Mouse (Mus musculus): ENCODE results near the gene Mipep.

Mipep gene

DNA sequence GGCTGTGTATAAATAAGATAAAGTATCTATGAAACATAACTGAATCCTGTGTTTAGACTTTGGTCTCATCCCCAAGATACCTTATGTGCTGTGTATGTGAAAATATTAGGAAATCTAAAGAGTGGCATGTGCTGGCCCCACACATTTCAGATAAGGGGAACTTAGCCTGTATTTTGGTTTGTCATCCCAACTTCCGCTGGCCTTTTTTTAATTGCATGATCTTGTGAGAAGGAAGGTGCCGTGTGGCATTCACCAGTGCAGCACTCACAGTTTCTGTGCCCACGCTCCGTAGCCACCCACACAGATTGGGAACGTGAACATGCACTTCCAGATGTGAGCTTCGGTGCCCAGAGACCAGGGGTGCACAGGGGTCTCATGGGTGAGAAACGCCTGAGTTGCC, 26.7 kb upstream of the Mipep start:
- DNase-seq = no peak

DNA sequence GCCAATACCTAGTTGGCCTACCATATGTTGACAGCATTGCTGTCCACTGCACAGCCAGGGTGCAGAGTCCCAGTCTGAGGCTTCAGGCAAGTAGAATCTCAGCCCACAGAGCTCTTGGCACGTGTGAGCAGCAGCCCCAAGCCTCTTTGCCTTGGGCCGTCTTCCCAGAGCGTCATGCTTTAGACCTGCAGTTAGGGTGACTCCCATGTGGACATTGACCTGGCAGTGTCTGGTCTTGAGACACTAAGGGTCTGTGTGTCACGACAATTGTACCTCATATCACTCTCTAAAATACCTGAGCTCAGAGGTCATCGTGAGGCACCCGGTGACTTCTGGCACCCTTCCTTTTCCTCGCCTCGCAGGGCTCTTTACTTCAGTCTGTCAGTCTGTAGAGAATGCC, 25.3 kb upstream of the Mipep start:
- DNase-seq = no peak

DNA sequence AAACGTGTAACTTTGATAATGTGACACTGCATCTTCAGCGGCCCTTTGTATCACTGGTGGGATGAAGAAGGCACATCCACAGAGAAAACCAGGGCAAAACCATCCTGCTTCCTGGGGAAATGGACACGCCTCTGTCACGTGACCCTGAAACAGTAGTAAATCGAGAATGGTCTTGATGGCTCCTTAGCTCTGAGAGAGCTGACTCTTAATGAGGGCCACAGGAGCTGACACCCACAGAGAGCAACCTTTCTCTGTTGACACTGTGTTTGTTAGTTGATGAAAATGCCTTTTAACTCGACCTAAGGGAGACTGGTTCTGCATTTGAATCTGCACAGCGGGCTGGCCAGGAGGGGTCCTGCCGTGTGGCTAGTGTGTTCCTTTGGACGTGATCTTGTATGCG, 22.6 kb upstream of the Mipep start:
- no peak for DNase-seq

DNA sequence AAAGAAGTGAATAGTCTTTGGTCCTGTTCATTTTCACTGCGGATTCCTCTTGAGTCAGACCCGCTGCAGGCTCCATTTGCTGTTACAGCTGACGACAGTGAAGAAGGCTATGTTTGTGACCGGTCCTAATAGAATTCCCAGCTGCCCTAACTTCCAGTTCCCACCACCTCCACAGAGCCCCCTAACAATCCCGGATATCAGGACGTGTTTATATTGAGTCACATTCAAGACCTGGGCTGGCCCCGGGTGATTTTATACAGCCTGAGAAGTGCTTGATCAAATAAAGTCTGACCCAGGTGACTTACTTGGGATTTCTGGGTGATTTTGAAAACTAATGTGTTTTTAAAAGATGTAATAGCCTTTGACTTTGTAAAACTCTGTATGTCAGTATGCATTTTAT, 21.6 kb upstream of the Mipep start:
- DNase-seq = no peak

DNA sequence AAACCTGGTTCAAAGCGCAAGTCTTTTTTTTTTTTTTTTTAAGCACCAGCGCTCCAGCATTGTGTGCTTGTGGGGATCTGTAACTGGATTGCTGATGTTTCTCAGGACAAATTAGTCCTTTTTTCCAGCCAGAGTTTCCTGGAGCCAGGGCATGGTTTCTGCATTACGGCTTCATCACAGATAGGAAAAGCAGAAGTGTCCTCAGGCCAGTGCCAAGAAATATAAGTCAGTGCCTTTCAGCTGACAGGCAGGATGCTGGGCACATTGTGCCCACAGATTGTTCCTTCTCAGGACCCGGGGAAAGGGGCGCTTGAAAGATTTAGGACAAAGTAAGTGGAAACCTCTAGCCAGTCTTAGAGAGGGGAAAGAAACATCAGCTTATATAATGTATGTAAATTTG, 20.6 kb upstream of the Mipep start:
- no peak for DNase-seq

DNA sequence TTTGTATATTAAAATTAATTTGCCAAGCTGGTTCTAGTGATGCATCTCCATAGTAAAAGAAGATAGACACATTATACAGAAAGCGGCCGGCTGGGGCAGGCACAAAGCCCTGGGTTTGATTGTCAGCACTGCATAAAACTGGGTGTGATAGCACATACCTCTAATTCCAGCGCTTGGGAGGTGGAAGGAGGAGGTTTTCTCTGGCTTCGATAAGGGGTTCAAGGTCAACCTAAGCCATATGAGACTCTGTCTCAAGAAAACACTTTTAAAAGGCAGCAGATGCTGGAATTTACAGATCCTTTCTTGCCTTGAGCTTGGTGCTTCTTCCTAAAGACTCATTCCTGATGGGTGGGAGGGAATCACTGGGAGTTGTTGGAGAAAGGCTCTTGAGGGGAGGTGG, 19.8 kb upstream of the Mipep start:
- DNase-seq = no peak

DNA sequence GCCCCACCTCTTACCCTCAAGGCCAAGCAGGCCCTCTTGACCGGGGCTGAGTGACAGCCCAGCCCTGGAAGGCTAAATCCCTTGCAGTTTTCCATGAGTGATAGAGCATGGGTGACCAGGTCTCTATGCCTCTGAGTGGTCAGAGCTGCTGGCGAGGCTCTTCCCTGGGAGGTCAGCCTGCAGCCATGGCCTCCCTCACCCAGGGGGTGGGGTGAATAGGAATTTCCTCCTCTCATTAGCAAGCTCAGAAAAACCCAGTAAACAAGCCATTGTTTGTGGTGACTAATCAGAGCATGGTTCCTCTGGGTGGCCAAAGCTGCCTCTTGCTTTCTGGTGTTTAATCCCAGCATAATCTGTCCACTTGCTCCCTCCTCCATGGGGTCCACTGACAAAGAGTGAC, 19.3 kb upstream of the Mipep start:
- DNase-seq = no peak

DNA sequence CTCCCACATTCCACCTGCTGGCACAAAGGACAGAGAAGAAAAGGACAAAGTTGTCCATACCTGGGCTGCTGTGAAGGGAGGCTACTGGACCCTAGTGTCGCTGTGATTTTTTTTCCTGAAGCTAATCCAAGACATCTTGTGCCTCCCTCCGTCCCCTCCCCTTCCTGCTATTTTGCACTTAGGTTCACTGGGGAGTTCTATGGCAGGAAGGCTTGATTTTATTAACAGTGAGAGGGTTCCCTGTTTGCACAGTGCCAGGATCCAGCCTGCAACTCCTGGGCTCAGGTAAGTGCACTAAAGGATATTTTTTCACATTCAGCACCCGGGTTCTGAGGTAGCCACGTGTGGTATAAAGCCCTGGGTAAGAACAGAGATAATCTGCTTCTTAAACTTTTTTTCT, 16.5 kb upstream of the Mipep start, which contains the start of gene C1qtnf9:
Gene C1qtnf9 (plus strand): TSS at position 251 of the 400 bp plus-strand sequence.
- DNase-seq = no peak

DNA sequence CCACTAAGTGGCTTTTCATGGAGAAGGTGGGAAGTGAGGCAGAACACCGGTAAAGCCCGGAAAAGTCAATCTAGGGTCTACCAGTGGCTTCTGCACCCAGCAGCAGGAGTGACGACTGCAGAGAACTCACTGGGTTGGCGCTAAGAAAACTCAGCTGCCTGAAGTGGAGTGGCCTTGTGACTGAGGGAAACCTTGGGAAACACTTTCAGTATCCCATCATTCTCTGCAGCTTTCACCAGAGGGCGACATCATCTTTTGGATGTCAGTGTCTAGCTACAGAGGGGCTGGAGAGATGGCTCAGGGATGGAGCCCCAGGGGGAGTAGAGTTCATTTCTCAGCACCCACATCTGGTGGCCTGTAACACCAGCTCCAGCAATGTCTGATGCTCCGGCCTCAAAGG, 15.0 kb upstream of the Mipep start:
- no peak for DNase-seq

DNA sequence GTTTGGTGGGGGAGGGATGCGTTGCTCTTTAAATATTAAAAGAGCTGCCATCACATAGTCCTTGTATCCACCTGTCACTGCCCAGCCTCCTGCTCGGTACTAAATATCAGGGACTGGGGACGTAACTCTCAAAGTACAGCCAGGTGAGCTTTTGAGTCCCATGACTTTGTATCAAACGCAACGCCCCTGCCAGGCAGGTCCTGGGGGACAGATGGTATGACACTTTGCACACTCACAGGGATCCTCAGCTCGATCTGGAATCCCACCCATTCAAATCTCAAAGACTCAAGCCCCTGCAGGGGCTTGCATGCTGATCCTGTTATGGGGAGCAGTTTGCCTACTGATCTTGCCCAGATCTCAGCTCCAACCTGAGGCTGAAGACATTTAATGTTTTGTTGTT, 13.8 kb upstream of the Mipep start:
- no peak for DNase-seq

DNA sequence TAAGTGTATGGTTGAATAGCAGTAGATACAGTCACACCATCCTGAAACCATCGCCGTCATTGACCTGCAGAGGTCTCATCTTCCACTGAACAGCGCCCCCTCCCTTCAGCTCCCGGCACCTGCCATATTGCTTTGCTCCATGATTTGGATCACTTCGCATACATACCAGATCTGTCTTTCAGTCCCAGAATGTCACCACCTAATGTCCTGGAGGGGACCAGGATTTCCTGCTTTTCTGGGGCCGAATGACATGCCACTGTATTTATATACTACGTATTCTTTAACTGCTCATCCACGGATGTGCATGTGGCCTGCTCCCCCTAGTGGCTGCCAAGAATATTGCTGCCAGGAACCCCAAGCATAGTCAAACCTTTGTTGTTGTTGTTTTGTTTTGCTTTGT, 13.3 kb upstream of the Mipep start:
- peak; percentile 73 for DNase-seq

DNA sequence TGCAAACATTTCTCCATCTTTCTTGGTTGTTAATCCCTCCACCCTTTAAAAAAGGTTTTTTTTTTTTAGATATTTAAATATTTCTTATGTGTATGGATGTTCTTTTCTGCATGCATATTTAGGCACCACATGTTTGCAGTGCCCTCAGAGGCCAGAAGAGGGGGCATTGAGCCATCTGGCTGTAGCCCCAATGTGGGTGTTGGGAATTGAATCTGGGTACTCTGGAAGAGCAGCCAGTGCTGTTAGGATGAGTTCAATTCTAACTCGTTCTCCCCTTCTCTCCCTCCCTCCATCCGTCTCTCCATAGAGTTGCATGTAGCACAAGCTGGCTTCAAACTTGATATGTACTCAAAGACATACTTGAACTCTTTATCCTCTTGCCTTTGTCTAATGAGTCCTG, 10.9 kb upstream of the Mipep start:
- DNase-seq = no peak

DNA sequence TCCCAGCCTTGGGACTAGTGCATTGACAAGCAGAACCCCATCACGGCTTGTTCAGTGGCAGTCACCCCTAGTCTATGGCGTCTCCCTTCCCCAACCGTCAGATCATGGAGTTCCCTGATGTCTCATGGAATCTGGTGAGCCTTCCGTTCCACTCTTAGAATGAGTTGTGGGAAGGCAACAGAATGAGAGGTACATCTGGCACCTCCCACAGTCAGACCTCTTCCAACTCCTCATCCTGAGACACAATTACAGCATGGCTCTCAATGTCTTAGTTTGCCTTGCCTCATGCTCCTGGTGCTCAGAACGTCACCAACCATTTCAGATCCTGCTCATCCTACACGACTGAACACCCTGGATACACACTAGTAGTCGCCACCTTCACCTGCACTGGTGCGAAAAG, 7.9 kb upstream of the Mipep start:
- no peak for DNase-seq

DNA sequence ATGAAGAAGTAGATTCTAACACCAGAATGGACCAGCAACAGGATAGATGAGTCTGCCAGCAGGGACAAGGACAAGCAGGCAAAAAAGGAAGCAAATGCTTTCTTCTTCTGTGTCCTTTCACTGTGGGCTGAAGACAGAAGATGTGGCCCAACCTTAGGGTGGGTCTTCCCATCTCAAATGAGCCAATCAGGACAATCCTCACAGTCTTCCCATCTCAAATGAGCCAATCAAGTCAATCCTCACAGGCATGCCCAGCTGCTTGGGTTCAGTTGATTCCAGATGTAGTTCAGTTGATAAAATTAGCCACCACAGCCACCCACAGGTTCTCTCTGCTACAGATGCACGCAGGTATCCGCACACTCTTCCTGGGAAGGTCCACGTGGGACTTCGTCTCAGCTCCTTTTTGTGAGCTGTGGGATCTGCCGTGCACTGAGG, 6.9 kb upstream of the Mipep start:
- DNase-seq = no peak

DNA sequence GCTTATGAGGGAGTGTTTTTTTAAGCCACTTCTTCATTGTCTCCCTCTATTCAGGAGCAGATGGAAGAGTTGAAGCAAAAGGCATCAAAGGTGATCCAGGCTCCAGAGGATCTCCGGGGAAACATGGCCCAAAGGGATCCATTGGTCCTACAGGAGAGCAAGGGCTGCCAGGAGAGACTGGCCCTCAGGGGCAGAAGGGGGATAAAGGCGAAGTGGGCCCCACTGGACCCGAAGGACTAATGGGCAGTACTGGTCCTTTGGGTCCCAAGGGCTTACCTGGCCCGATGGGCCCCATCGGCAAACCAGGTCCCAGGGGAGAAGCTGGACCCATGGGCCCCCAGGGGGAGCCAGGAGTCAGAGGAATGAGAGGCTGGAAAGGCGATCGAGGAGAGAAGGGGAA, 5.2 kb upstream of the Mipep start:
- DNase-seq = no peak

DNA sequence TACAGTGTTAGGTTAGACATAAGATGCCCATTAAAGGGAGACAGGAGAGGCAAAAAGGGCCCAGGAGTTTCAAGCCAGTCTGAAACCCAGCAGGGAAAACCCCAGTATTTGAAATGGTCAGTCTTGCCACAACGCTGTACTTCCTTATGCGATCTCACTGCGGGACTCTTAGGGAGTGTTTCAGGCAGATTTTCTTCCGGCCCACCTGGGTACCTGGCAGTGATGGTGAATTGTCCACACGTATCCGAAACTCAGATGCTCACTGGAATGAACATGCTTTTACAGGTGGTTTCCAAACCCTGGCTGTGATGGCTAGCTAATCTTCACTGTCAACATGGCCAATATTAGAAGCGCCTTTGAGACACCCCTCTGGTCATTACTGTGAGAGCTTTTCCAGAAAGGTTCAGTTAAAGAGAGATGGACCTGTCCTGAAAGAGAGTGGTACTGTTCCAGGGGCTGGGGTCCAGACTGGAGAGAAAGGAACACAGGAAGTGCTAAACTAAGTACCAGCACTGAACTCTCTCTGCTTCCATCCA, 2.2 kb upstream of the Mipep start:
- DNase-seq = no peak

DNA sequence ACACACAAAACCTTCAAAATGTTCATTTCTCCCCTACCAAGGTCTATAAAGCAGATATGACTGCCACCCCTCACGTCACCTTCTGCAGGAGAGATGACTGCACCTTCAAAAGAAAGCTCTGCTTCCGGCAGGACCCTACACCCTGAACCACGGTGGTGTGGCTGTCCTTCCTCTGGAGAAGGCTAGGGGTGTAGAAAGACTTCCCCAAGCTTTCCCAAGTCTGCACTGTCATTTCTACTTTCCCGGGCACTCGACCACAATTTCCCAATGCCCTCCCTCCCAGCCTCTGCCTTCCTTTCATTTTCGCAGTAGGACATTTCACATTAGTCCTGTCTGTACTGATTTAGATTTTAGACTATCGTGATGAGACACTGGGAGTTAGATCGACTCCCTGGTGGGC, 1.2 kb upstream of the Mipep start:
- no peak for DNase-seq

DNA sequence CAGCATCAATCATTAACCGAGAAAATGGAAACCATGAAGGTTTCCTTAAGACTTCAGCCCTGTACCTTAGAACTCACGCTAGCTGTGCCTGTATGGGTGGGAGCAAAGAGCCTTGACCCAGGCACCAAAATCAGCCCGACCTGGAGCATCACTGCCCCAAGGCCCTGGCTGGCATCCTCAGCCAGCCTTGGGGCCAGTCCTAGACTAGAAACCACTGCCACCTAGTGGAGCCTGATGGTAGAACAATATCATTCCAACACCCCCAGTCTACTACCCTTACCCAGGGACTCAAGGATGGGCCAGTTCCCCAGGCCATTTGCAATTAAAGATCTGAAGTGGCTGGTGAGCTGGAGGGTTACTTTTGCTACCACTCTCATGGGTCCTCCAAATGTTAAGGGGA, 5.7 kb downstream of the Mipep start:
- peak; percentile 67 for DNase-seq

DNA sequence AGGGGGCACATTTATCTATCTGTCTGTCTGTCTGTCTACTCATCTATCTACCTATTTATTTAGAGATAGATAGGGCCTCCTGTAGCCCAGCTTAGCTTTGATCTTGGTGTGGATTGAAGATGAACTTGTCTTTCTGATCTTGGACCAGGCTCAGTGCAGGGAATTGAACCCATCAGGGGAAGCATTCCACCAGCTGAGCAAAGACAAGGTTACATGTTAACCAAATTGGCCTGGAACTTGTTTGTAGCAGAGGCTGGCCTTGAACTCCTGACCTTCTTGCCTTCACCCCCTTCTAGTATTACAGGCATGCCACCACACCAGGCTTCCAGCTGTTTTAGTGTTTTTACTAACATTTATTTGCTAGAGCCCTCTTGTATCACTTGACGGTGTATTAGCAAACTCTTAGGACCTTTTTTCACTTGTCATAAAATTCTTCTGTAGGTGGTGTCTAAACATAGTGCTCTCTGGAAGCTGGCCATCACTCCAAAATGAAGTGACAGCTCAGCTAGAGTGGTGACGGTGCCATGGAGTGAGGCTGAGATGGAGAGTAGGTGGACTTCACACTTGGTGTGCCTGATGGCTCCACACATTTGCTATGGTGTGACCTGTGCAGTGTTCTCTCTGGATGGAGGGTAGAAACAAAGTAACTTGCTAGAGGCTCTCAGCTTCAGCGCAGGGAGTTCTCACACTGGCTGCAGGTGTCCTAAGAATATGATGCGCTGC, 12.4 kb downstream of the Mipep start:
- no peak for DNase-seq

DNA sequence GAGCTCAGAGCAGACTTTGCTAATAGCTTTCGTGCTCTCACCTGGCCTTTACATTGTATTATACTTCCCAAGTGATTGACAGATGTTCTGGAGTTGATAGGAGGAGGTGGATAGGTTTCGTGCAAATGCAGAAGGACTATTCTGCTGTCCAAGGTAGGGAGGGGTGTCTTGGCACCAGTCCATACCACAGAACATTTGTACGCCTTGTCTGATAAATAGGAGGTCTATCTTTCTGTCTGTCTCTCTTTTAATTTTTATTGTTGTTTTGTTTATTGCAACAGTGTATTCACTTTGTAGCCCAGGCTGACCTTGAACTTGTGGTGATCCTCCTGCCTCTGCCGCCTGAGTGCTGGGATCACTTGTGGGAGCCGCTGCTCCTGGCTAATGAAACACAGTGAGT, 13.2 kb downstream of the Mipep start:
- no peak for DNase-seq

DNA sequence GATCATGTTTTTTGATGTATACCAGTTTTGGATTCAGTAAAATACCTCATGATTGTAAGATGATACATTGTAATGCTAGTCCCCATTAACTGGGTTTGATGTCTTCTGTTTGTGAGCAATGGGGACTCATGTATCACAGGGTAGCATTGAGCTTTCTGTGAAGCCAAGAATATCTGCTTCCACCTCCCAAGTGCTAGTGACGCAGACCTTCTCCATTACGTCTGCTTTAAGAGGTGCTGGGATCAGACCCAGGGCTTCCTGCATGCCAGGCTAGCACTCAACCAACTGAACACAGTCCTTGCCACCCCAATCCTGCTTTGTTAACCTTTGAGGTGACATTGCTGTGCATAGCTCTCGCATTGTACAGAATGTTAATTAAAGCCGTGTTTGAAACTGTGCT, 14.3 kb downstream of the Mipep start:
- no peak for DNase-seq

DNA sequence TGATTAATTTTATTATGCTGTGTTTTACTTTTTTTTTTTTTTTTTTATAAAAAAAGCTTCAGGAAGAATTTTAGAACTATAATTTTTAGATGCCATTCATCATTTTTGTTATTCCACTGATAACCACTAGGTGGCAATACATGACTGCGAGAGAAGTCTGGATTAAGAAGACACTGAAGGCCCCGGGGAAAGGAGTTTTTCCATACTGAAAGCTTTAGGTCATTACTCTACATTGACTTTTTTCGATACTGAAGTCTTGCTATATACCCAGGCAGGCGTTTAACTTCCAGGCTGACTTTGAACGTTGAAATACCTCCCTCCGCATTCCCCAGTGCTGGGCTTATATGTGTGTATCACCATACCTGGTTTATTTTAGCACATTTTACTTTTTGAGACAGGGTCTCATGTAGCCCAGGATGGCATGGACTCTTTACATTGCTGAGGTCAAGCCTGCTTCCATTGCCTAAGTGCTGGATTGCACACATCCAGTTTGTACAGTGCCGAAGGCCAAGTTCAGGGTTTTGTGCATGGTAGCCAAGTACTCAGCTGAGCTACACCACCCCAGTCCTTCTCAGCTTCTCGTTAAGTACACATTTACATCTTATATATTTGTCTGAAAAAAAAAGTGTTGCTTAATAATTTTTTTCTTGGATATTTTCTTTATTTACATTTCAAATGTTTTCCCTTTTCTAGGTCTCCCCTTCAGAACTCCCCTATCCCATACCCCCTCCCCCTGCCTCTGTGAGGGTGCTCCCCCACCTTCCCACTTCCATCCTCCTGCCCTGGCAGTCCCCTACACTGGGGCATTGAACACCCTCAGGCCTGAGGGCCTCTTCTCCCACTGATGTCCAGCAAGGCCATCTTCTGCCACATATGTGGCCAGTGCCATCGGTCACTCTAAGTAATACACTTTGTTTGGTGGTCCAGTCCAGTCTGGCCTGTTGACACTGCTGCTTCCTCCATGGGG, 15.7 kb downstream of the Mipep start:
- peak; percentile 37 for DNase-seq

DNA sequence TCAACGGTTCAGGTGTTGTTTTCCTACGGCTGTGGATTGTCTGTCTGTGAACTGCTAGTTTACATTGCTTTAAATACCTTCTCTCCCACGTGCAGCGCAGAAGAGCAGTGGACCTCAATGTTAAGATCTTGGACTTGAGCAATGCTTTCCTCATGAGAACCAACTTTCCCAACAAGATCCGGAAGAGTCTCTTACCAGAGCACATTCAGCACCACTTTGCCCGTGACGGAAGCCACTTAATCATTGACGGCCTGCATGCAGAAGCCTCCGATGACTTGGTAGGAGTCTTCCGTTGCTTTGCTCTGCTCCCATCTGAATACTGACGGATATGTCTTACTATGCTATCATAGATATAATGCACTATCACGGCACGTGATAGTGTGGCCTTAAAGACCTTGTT, 17.7 kb downstream of the Mipep start:
- DNase-seq = no peak

DNA sequence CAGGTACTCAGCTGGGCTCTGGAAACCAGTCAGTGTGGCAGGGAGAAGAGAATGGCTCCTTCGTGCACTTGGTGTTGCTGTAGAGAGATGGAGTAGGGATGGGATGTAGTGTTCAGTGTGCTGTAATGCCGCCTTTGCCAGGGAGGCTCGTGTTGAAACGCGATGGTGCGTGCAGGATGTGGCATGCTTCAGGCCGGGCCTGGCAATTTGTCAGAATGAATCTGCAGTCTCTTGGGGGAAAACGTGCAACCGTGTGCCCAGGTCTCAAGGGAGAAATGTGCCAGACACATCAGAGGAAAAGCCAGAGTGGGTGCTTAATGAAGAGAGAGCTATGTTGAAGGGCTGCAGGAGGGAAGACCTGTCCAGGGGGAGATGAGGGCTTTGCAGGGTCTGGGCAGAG, 20.6 kb downstream of the Mipep start:
- no peak for DNase-seq

Measured in kidney, adult 9 months (tissue).